Mouse (Mus musculus): ENCODE measurements around the gene Cd320. TPM values are rescaled to one million over a fixed set of nuclear protein-coding genes. Genes with fewer than 3 reads are reported as not detected.

Cd320 gene
- 37.6 and 39.3 TPM in 2 replicates for polyA plus RNA-seq (2015; fragmentation: Nextera tagmentation; extraction: Ambion mirVana)

DNA sequence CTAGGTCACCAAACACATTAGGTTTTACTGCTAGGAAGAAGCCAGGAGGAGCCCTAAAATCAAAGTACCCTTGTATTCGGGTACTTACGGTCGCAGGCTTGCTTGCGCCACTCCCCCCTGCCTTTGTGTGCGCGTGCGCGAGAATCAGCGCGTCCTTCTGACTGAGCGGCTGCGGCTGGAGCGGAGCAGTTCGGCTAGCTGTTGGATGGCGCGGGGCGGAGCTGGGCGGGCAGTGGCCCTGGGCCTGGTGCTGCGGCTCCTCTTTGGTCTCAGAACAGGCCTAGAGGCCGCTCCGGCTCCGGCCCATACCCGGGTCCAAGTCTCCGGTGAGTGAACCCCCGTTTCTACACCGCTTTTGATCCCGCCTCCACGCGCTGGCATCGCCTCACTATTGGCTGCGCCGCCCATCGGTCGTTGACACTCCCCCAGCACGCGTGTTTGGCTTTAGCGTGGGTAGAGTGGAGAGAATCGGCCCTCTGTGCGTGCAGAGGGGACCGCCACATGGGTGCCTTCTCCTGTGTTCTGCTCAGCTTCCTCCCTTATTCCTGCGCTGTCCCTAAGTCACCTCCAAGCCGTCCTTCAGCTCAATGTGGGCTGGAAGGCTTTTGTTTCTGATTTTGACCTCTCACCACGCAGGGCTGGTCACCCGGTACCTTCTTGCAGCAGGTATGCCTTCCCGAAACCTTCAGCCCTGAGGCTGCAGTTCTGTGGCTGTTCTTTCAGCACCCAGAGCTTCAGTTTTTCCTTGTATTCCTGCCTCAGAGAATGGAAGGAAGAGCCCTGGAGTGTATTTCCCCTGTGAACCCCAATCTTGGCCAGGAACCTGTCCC lies at the start of gene Cd320:
Gene Cd320 (plus strand): TSS at position 126 of the 830 bp plus-strand sequence.
- Histone ChIP-seq H3K4me1 (ENCODE audit: insufficient read depth, low read depth, low read length) (no peaks in the 10 kb centered on the region), H3K27ac (ENCODE audit: low read length) (peak within 1 kb of the TSS; percentile 32; the same call in 1 of the 2 replicates), H3K9me3 (ENCODE audit: low read length) (no peaks in the 10 kb centered on the region), H3K36me3 (ENCODE audit: insufficient read depth, low read length) (no peaks in the 10 kb centered on the region; the same call in 1 of the 2 replicates), H3K4me2 (replicated peaks; ENCODE audit: low read depth, low read length) (peak within 1 kb of the TSS; percentile 80), H3K9ac (replicated peaks; ENCODE audit: low read depth) (peak within 1 kb of the TSS; percentile 52), H3K4me3 (ENCODE audit: low read depth, low read length) (peak within 1 kb of the TSS; percentile 82), H3K27me3 (replicated peaks; ENCODE audit: insufficient read depth, low read length) (no peaks in the 10 kb centered on the region)
- WGBS = under 1% methylated on average over 43 of the region's 45 CpGs
- TF ChIP-seq EP300 (IDR thresholded peaks at IDR 0.05) = no peak
- peak; percentile 40 for TF ChIP-seq CTCF (IDR thresholded peaks at IDR 0.05)
- peak; percentile 96 for ATAC-seq
- DNase-seq (ENCODE audit: low spot score) = peak; percentile 96

DNA sequence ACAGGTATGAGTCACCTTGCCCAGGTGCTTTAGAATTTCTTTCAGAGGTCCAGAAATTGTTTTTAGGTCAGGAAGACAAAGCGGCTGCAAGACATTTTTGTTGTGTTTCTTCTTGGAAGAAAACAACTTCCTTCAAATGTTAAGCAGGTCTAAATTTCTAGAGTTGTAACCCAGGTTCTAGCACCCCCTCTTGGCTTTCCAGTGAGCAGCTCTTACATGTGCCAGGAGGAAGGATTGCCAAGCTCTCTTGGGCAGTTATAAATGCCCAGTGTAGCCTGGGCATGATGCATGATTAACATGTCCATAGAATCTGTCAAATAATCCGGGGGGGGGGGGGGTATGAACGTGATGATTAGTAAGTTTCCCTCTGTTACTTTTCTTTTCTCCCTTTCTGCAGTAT lies 44.6 kb upstream of the Cd320 start:
- H3K4me2 ChIP-seq (replicated peaks; ENCODE audit: low read depth, low read length) = no peak overlapping the region
- DNase-seq (ENCODE audit: low spot score) = peak; percentile 85
- H3K4me3 ChIP-seq (ENCODE audit: low read depth, low read length) = no peak overlapping the region
- TF ChIP-seq CTCF (IDR thresholded peaks at IDR 0.05) (peak; percentile 69), EP300 (IDR thresholded peaks at IDR 0.05) (peak; percentile 33; the same call in 1 of the 2 replicates)
- no peaks in the 10 kb centered on the region for H3K27me3 ChIP-seq (replicated peaks; ENCODE audit: insufficient read depth, low read length)
- no peaks in the 10 kb centered on the region for H3K9me3 ChIP-seq (ENCODE audit: low read length)
- H3K4me1 ChIP-seq (ENCODE audit: insufficient read depth, low read depth, low read length) = no peaks in the 10 kb centered on the region
- WGBS = 42% methylated on average over 3 of the region's 3 CpGs
- H3K36me3 ChIP-seq (ENCODE audit: insufficient read depth, low read length) = no peaks in the 10 kb centered on the region
- peak; percentile 48 for ATAC-seq
- no peak overlapping the region for H3K27ac ChIP-seq (ENCODE audit: low read length)
- H3K9ac ChIP-seq (replicated peaks; ENCODE audit: low read depth) = no peak overlapping the region

GRCm38 (mm10) chr17:33799277-33799676 lies 43.6 kb upstream of the Cd320 start:
- DNase-seq (ENCODE audit: low spot score) (no peak), ATAC-seq (no peak)
- 21% methylated on average over 1 of the region's 1 CpGs for WGBS
- H3K27ac ChIP-seq (ENCODE audit: low read length) = no peak overlapping the region
- TF ChIP-seq EP300 (IDR thresholded peaks at IDR 0.05) (no peak), CTCF (IDR thresholded peaks at IDR 0.05) (no peak)
- H3K36me3 ChIP-seq (ENCODE audit: insufficient read depth, low read length) = no peaks in the 10 kb centered on the region
- no peak overlapping the region for H3K4me3 ChIP-seq (ENCODE audit: low read depth, low read length)
- H3K4me2 ChIP-seq (replicated peaks; ENCODE audit: low read depth, low read length) = no peak overlapping the region
- no peaks in the 10 kb centered on the region for H3K9me3 ChIP-seq (ENCODE audit: low read length)
- no peak overlapping the region for H3K9ac ChIP-seq (replicated peaks; ENCODE audit: low read depth)
- H3K4me1 ChIP-seq (ENCODE audit: insufficient read depth, low read depth, low read length) = no peaks in the 10 kb centered on the region
- no peaks in the 10 kb centered on the region for H3K27me3 ChIP-seq (replicated peaks; ENCODE audit: insufficient read depth, low read length)

DNA sequence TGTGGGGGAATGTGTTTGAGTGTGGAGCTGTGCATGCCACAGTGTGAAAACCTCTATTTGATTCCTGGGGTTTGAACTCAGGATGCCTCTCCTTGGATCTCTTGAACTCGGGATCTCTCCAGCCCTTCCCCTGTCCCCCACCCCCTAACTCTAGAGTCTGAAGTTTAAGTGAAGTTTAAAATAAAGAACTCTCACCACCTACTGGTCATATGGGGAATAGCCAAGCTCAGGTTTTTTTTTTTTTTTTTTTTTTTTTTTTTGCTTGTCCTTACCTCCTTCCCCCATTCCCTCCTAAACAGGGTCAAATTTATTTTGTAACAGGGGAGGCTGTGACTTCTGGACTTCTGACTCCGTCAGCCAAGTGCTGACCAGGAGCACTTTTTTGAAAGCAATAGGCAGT lies 40.7 kb upstream of the Cd320 start:
- no peaks in the 10 kb centered on the region for H3K9me3 ChIP-seq (ENCODE audit: low read length)
- no peak overlapping the region for H3K4me3 ChIP-seq (ENCODE audit: low read depth, low read length)
- DNase-seq (ENCODE audit: low spot score) (peak; percentile 59), ATAC-seq (no peak)
- H3K36me3 ChIP-seq (ENCODE audit: insufficient read depth, low read length) = no peaks in the 10 kb centered on the region
- H3K27me3 ChIP-seq (replicated peaks; ENCODE audit: insufficient read depth, low read length) = no peaks in the 10 kb centered on the region
- H3K4me1 ChIP-seq (ENCODE audit: insufficient read depth, low read depth, low read length) = no peaks in the 10 kb centered on the region
- TF ChIP-seq CTCF (IDR thresholded peaks at IDR 0.05) (peak; percentile 65), EP300 (IDR thresholded peaks at IDR 0.05) (no peak)
- H3K4me2 ChIP-seq (replicated peaks; ENCODE audit: low read depth, low read length) = no peak overlapping the region
- no peak overlapping the region for H3K27ac ChIP-seq (ENCODE audit: low read length)
- H3K9ac ChIP-seq (replicated peaks; ENCODE audit: low read depth) = no peak overlapping the region
- 0% methylated on average over 2 of the region's 2 CpGs for WGBS

GRCm38 (mm10) chr17:33804205-33804604 lies 38.7 kb upstream of the Cd320 start:
- no peaks in the 10 kb centered on the region for H3K4me1 ChIP-seq (ENCODE audit: insufficient read depth, low read depth, low read length)
- no peaks in the 10 kb centered on the region for H3K9me3 ChIP-seq (ENCODE audit: low read length)
- no peaks in the 10 kb centered on the region for H3K36me3 ChIP-seq (ENCODE audit: insufficient read depth, low read length)
- 48% methylated on average over 4 of the region's 4 CpGs for WGBS
- DNase-seq (ENCODE audit: low spot score) = peak; percentile 78
- ATAC-seq = peak; percentile 94
- H3K27ac ChIP-seq (ENCODE audit: low read length) = peak overlapping the region; percentile 88
- no peaks in the 10 kb centered on the region for H3K27me3 ChIP-seq (replicated peaks; ENCODE audit: insufficient read depth, low read length)
- no peak overlapping the region for H3K4me2 ChIP-seq (replicated peaks; ENCODE audit: low read depth, low read length)
- no peak overlapping the region for H3K4me3 ChIP-seq (ENCODE audit: low read depth, low read length)
- no peak overlapping the region for H3K9ac ChIP-seq (replicated peaks; ENCODE audit: low read depth)
- TF ChIP-seq CTCF (IDR thresholded peaks at IDR 0.05) (no peak), EP300 (IDR thresholded peaks at IDR 0.05) (no peak)

- Histone ChIP-seq H3K27me3 (replicated peaks; ENCODE audit: insufficient read depth, low read length) (no peaks in the 10 kb centered on the region), H3K4me2 (replicated peaks; ENCODE audit: low read depth, low read length) (no peak overlapping the region), H3K27ac (ENCODE audit: low read length) (peak overlapping the region; percentile 88), H3K9me3 (ENCODE audit: low read length) (no peaks in the 10 kb centered on the region), H3K4me1 (ENCODE audit: insufficient read depth, low read depth, low read length) (no peaks in the 10 kb centered on the region), H3K4me3 (ENCODE audit: low read depth, low read length) (no peak overlapping the region), H3K9ac (replicated peaks; ENCODE audit: low read depth) (no peak overlapping the region), H3K36me3 (ENCODE audit: insufficient read depth, low read length) (no peaks in the 10 kb centered on the region)
- ATAC-seq (peak; percentile 95), DNase-seq (ENCODE audit: low spot score) (peak; percentile 90)
- WGBS = 20% methylated on average over 1 of the region's 1 CpGs
- peak; percentile 76 for TF ChIP-seq EP300 (IDR thresholded peaks at IDR 0.05)
- TF ChIP-seq CTCF (IDR thresholded peaks at IDR 0.05) = no peak
These were observed 38.1 kb upstream of the Cd320 start for GRCm38 (mm10) chr17:33804745-33805144.
